Mouse (Mus musculus): Measurements from ENCODE around the gene Cib1. TPM values are rescaled to one million over a fixed set of nuclear protein-coding genes. Genes with fewer than 3 reads are reported as not detected.

Gene Cib1
- polyA plus RNA-seq, 1 experiment from 2014 or later, result 69.4 TPM

DNA sequence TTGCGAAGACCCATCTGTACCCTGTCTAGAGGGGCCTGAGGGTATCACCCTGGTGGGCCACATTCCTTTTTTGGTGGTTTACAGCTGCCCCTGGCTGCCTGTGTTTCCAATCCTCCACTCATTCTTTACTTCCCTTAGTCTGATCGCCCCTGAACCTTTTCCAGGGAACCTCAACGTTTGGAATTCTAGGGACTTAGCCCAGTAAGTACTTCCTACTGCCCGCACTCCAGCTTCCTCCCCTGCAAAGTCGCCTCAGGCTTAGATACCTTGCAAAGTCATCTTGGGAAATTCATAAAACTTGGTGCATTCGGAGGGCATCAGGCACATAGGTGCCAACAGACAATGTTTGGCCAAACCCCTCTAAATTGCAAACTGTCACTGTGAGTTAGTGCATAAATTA is 33.3 kb downstream of the Cib1 start:
- Histone ChIP-seq H3K9me3 (no peaks in the 10 kb centered on the region), H3K27me3 (no peaks in the 10 kb centered on the region), H3K36me3 (no peaks in the 10 kb centered on the region), H3K4me2 (peak overlapping the region; percentile 82), H3K27ac (peak overlapping the region; percentile 95), H3K4me1 (peaks cover 60% of the 10 kb centered on the region), H3K9ac (peak overlapping the region; percentile 82), H3K4me3 (peak overlapping the region; percentile 81)
- no peak for ATAC-seq (ENCODE audit: insufficient number of reproducible peaks, low FRiP score, low TSS enrichment, low read depth)
- 16% methylated on average over 6 of the region's 6 CpGs for WGBS

DNA sequence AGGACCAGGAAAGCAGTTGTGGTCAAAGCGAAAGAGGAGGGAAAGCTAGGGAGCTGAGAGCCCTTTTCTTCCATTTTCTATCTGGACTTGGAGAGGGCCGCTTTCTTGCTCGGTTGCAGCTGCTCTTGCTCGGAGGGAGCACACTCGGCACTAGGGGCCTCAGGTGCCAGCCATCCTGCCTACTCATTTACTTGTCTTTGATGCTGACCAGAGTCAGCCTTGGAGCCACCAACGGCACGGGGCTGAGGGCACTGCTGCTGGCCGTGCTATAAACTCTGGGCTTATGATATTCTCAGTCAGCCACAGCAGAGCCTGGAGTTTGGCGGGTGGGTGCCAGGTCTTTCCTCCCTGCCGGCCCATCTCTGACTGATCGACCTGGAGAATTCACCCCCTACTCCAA is 33.8 kb downstream of the Cib1 start:
- Histone ChIP-seq H3K36me3 (no peaks in the 10 kb centered on the region), H3K27ac (peak overlapping the region; percentile 95), H3K9me3 (no peaks in the 10 kb centered on the region), H3K27me3 (no peaks in the 10 kb centered on the region), H3K9ac (peak overlapping the region; percentile 82), H3K4me1 (peaks cover 61% of the 10 kb centered on the region), H3K4me3 (peak overlapping the region; percentile 81), H3K4me2 (peak overlapping the region; percentile 82)
- WGBS, result 0% methylated on average over 11 of the region's 11 CpGs
- no peak for ATAC-seq (ENCODE audit: insufficient number of reproducible peaks, low FRiP score, low TSS enrichment, low read depth)

DNA sequence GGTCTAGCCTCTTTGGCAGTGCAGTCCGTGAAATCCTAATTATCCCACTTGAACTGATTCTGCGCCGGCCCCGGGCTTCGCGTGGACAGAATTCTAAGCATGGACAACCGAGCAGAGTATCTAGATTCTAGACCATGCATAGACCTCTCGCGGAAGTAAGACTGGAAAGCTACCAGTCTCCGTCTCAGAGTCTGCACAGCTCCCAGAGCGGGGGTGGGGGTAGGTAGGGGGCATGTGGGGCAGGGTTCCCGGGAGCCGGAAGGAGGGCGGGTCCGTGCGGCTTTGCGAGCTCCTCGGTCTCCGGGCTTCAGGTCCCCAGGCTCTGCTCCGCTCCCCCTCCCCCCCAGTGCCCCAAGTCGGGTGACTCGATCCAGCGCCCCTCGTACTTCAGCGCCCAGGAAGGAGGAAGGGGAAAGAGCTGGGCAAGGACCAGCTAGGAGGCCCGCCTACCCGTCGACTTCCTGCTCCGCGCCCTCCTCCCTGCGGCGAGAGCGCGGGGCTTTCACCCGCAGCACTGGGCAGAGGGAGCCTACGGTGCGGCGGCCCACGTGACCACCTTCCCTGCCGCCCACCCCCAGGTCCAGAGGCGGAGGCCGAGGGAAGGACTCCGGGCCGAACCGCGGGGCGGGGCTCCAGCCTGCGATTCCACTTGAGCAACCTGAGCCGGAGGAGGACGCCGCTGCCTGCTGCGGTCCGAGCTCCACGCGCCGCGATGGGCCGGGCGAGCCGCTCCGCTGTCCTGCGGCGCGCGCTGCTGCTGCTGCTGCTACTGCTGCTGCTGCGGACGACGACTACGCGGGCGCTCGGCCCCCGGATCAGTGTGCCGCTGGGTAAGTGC is 34.5 kb downstream of the Cib1 start:
- Histone ChIP-seq H3K4me3 (peak overlapping the region; percentile 81), H3K27me3 (no peaks in the 10 kb centered on the region), H3K4me2 (peak overlapping the region; percentile 82), H3K27ac (peak overlapping the region; percentile 95), H3K4me1 (peaks cover 58% of the 10 kb centered on the region), H3K9me3 (no peaks in the 10 kb centered on the region), H3K9ac (peak overlapping the region; percentile 82), H3K36me3 (no peaks in the 10 kb centered on the region)
- under 1% methylated on average over 52 of the region's 74 CpGs for WGBS
- ATAC-seq (ENCODE audit: insufficient number of reproducible peaks, low FRiP score, low TSS enrichment, low read depth), result peak; percentile 92

DNA sequence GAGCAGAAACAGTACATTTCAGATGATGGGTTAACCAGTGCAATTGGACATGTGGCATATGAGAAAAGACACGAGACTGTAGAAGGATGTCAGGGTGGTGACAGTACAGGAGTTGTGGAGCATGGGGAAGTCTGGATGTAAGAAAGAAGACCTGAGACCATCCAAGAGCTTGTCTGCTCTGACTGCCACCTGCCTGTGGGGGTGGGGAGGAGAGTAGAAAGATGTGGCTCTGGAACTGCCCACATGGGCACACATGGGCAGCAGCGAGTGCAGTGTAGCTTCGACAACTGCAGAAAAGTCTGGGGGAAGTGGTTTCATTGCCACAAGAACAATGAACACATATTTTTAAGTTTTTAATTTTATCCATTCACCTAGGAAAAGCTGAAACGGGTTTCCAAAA is 35.2 kb downstream of the Cib1 start:
- no peak overlapping the region for H3K9ac ChIP-seq
- H3K27ac ChIP-seq, result peak overlapping the region; percentile 95

DNA sequence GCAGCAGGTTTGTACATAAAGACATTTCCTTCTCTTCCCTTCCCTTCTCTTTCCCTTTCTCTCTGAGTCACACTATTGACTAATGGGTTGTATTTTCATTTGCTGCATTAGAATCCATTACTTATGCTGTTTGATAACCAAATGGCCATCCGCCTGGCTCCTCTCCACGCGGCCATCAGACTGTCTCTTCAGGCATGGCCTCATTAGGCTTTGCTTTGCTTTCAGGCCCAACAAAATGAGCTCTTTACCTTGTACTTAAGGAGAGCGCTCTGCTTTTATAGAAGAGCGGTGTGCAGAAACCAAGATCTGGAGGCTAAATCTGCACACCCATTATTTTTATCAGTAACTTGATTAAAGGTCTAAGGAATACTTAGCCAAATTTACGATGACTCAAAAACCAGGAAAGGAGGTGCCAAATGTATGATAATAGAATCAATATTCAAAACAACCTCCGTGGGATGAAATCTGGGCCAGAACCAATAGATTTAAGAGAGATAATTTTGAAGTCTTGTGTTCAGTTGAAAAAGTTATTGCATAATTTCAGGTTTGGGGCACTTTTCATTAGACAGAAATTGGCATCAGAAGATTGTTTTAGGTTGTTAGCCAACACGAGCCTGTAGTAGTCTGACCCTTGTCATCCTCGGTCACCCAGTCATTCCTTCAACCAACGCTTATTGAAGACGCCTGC is 36.9 kb downstream of the Cib1 start:
- no peak overlapping the region for H3K4me2 ChIP-seq
- H3K4me3 ChIP-seq, result no peak overlapping the region
- H3K36me3 ChIP-seq, result no peaks in the 10 kb centered on the region
- H3K27ac ChIP-seq, result no peak overlapping the region
- ATAC-seq (ENCODE audit: insufficient number of reproducible peaks, low FRiP score, low TSS enrichment, low read depth), result no peak
- H3K27me3 ChIP-seq, result no peaks in the 10 kb centered on the region
- H3K9me3 ChIP-seq, result no peaks in the 10 kb centered on the region
- H3K9ac ChIP-seq, result no peak overlapping the region
- H3K4me1 ChIP-seq, result peaks cover 57% of the 10 kb centered on the region
- 84% methylated on average over 10 of the region's 11 CpGs for WGBS

More for the DNA sequence above, 35.2 kb downstream of the Cib1 start:
- Histone ChIP-seq H3K4me3 (peak overlapping the region; percentile 81), H3K36me3 (no peaks in the 10 kb centered on the region), H3K4me1 (peaks cover 57% of the 10 kb centered on the region), H3K4me2 (peak overlapping the region; percentile 82), H3K27me3 (no peaks in the 10 kb centered on the region), H3K9me3 (no peaks in the 10 kb centered on the region)
- 27% methylated on average over 4 of the region's 4 CpGs for WGBS
- no peak for ATAC-seq (ENCODE audit: insufficient number of reproducible peaks, low FRiP score, low TSS enrichment, low read depth)

DNA sequence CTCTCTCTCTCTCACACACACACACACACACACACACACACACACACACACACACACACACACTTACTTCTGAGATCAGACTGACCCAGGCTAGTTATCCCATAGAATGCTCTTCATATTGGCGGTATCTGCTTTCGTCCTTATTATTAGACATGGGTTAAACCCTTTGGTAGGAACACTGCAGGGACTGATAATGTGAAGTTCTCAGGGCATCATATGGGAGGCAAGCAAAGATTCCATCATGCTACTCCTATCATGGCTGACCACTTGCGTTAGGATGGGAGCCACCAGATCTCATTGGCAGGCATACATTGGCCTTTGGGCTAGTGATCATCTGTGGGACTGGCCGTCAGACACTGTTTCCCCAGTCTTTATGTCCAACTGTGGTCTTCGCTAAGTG is 37.5 kb downstream of the Cib1 start:
- Histone ChIP-seq H3K9ac (no peak overlapping the region), H3K4me1 (peaks cover 51% of the 10 kb centered on the region), H3K9me3 (no peaks in the 10 kb centered on the region), H3K4me3 (no peak overlapping the region), H3K27me3 (no peaks in the 10 kb centered on the region), H3K36me3 (no peaks in the 10 kb centered on the region), H3K27ac (no peak overlapping the region), H3K4me2 (no peak overlapping the region)
- ATAC-seq (ENCODE audit: insufficient number of reproducible peaks, low FRiP score, low TSS enrichment, low read depth), result no peak
- WGBS, result 93% methylated on average over 5 of the region's 5 CpGs

DNA sequence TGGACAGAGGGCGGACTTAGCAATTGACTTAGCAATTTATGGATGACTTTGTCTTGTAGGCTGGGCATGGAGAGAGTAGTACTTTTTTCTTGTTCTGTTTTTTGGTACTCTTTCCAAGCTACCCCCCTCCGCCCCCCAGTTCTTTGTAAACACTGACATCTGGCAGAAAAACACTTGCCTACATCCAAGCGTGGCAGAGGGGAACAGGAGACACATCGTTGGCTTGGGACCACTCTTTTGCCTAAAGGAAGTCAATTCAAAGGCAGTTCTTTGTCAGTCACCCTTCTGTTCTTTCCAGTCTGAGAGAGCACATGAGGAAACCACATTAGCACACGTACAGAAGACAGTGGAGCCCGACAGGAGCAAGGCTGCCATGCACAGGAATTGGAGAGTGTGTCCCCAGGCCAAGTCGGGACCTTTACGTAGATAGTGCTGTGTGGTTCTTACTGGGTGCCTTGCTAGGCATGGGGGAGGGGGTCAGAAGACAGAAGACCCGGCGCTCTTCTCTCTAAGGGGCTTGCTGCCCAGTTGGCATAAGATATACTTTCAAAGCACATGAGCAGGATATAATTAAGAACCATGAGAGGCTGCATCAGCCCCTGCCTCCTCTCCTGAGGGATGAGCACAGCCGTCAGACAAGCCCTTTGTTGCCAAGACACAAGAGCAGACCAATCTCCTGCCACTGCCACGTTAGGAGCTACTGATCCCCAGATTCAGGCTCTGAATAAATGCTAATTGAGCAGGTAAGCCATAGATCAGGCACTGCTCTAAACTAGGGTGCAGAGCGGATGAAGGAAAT is 38.5 kb downstream of the Cib1 start:
- WGBS, result 72% methylated on average over 13 of the region's 13 CpGs
- Histone ChIP-seq H3K27ac (peak overlapping the region; percentile 22; the same call in 1 of the 2 replicates), H3K4me1 (peaks cover 43% of the 10 kb centered on the region)

DNA sequence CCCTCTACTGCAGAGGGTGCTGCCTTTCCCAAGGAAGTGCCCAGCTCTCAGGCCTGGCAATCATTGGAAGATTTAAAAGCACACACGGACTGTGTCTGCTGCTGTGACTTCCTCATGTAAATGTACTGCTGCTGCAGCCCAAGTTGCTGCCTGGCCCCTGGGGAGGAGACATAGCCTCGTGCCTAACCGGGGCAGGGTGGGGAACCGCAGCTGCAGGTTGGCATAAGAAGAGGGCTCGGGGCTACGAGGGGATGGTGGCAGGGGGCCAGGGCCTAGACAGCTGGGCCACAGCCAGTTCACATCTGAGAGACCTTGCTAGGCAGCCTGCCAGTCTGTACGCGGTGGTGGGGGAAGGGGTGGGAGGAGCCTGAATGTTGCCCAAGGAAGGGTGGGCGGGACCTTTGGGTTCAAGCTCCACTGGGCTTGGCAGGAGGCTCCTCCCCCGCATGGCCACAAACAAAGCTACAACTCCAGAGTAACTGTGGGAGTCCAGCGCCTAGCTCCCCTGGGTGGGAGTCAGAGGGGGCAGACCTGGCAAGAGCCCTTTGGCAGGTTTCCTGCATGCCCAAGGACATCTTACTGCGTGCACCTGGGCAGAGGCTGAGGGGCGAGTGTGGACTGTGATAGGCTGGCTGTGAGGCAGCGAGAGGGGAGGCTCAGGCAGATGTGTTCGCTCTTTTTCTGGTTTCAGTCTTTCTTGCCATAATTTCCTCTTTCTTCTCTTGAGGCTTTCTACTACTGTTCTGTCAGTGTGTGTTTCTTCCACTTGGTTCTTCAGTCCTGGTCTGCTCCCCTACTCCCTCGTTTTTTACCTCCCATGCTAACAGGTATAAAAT is 40.2 kb downstream of the Cib1 start:
- Histone ChIP-seq H3K9me3 (no peaks in the 10 kb centered on the region), H3K4me3 (peak overlapping the region; percentile 27), H3K4me2 (peak overlapping the region; percentile 51), H3K27ac (peak overlapping the region; percentile 81), H3K9ac (peak overlapping the region; percentile 1; the same call in 1 of the 2 replicates), H3K36me3 (no peaks in the 10 kb centered on the region), H3K4me1 (peaks cover 41% of the 10 kb centered on the region), H3K27me3 (no peaks in the 10 kb centered on the region)
- 9% methylated on average over 16 of the region's 16 CpGs for WGBS
- ATAC-seq (ENCODE audit: insufficient number of reproducible peaks, low FRiP score, low TSS enrichment, low read depth), result peak; percentile 67

More for the DNA sequence above, 38.5 kb downstream of the Cib1 start:
- Histone ChIP-seq H3K9me3 (no peaks in the 10 kb centered on the region), H3K9ac (no peak overlapping the region), H3K27me3 (no peaks in the 10 kb centered on the region), H3K36me3 (no peaks in the 10 kb centered on the region), H3K4me2 (no peak overlapping the region), H3K4me3 (no peak overlapping the region)
- no peak for ATAC-seq (ENCODE audit: insufficient number of reproducible peaks, low FRiP score, low TSS enrichment, low read depth)

DNA sequence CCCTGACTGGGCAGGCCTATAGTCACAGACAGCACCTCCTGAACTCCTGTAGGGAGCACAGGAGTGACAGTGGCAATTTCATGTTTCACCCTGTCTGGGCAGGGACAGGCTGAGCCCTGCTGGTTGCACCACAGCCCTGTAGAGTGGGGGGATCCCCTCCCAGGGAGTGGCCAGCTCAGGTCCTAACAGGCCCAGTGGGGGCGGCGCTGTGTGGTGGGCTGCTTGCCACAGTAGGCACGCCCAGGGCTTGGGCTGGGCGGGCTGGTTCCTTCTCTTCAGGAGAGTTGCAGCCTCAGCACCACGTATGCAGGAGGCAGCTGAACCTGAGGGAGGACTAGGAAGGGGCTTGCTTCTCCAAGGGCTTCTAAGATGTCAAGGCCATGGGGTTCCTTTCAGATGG is 41.2 kb downstream of the Cib1 start:
- no peaks in the 10 kb centered on the region for H3K9me3 ChIP-seq
- no peak overlapping the region for H3K9ac ChIP-seq
- WGBS, result 35% methylated on average over 5 of the region's 5 CpGs
- H3K27me3 ChIP-seq, result no peaks in the 10 kb centered on the region
- H3K4me1 ChIP-seq, result peaks cover 49% of the 10 kb centered on the region
- H3K4me2 ChIP-seq, result peak overlapping the region; percentile 51; the same call in 1 of the 2 replicates
- H3K27ac ChIP-seq, result peak overlapping the region; percentile 81
- peak; percentile 75; the same call in 1 of the 2 replicates for ATAC-seq (ENCODE audit: insufficient number of reproducible peaks, low FRiP score, low TSS enrichment, low read depth)
- H3K4me3 ChIP-seq, result no peak overlapping the region; the same call in 1 of the 2 replicates
- no peaks in the 10 kb centered on the region for H3K36me3 ChIP-seq

DNA sequence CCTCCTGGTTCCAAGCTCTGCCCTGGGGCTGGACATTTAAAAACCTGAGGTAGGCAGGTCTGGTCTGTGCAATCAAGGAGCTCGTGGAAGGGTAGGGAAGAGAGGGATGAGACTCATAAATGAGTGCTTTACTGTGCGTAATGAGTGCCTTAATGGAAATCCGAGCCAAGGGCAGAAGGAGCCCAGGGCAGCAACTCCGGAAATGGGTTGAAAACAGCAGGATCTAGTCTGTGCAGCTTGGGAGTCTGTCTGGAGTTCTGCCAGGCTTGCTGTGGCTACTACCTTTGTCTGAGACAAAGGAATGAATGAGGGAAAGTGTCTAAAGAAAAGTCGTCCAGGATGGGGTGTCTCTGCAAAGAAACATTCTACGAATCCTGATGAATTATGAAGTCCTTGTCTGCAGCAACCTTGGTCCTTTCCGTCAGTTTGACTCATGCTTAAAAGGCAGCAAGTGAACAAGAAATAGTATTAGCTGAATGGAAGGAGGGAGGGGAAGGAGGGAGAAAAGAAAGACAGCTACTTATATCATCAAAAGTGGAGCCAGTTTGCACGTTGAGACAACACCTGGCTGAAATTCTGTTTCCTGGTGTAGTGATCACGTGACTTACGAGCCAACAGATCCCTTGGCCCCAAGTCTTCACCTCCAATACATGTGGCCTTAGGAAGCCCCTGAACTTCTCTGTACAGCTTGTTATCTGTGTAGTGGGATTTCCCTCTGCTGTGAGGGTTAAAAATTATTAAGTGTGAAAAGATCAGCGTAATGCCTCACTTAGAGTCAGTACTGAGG is 43.3 kb downstream of the Cib1 start:
- Histone ChIP-seq H3K9me3 (no peaks in the 10 kb centered on the region), H3K36me3 (no peaks in the 10 kb centered on the region), H3K4me2 (no peak overlapping the region), H3K4me3 (no peak overlapping the region), H3K4me1 (peaks cover 53% of the 10 kb centered on the region), H3K27ac (0 out of 2 replicates have a peak overlapping the region, but pooled peaks have one; percentile 1), H3K9ac (no peak overlapping the region), H3K27me3 (no peaks in the 10 kb centered on the region)
- no peak for ATAC-seq (ENCODE audit: insufficient number of reproducible peaks, low FRiP score, low TSS enrichment, low read depth)
- 29% methylated on average over 11 of the region's 11 CpGs for WGBS
